Mouse (Mus musculus): ENCODE measurements around the gene Kalrn. TPM values are rescaled to one million over a fixed set of nuclear protein-coding genes. Genes with fewer than 3 reads are reported as not detected.
A peak's percentile ranks its signal among the peaks of the same experiment; 100 is the strongest.

The Kalrn gene
- polyA plus RNA-seq (2012; rRNA removed) (11.7 and 12.2 TPM in 2 replicates), polyA plus RNA-seq (2014; fragmentation: Nextera tagmentation; extraction: Ambion mirVana) (8.8 and 10.9 TPM in 2 replicates)

DNA sequence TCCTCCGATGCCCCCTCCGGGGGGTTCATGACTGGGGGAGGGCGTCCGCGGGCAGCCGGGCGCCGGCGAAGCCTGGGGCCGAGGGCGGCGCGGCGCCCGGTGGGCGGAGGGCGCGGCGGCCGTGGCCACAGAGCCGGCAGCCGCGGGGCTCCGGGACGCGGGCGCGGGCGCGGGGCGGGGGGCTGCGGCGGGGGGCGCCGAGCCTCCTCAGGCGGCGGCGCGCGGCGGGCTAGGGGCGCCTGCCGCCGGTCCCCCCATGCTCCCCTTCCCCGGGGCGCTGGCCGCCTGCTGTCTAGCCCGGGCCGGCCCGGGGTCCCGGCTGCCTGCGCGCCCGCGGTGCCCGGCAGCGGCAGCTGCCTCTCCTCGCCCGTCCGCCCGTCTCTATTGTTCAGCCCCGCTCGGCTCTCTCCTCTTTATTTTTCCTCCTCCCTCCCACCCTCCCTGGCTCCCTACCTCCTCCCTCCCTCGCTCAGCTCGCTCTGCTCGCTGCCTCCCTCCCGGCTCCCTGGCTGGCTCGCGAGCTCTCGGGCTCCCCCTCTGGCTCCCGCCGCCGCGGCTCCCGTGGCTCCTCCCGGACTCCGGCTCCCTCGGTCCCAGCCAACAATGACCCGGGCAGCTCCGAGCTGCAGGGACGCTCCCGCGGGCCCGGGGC, at the start of gene Kalrn:
Kalrn (minus strand) TSS at position 382 of the 652 bp plus-strand sequence.
- peak within 1 kb of the TSS; percentile 72 for H3K4me3 ChIP-seq (replicated peaks; ENCODE audit: low read length)
- DNase-seq (ENCODE audit: low spot score), result peak; percentile 87
- 2% methylated on average over 28 of the region's 84 CpGs for WGBS
- H3K4me1 ChIP-seq (ENCODE audit: control insufficient read depth, insufficient read depth, low read length), result peaks cover 8% of the 10 kb centered on the region; the same call in 1 of the 2 replicates
- no peak for TF ChIP-seq POLR2A (IDR thresholded peaks at IDR 0.05; ENCODE audit: borderline replicate concordance, extremely low read depth, insufficient read depth, insufficient read length)
- peak within 1 kb of the TSS; percentile 93 for H3K4me2 ChIP-seq (replicated peaks; ENCODE audit: low read depth, low read length, severe bottlenecking)
- H3K9me3 ChIP-seq (ENCODE audit: control insufficient read depth, low read length), result peaks cover 8% of the 10 kb centered on the region; the same call in 1 of the 2 replicates
- peak within 1 kb of the TSS; percentile 90 for H3K27ac ChIP-seq (replicated peaks; ENCODE audit: low read depth, low read length)
- H3K36me3 ChIP-seq (ENCODE audit: control insufficient read depth, insufficient read depth, low read length), result no peaks in the 10 kb centered on the region
- peak within 1 kb of the TSS; percentile 95 for H3K9ac ChIP-seq (ENCODE audit: low read depth, low read length, severe bottlenecking)
- peak; percentile 91 for ATAC-seq (ENCODE audit: low FRiP score, low read depth)
- H3K27me3 ChIP-seq (ENCODE audit: control insufficient read depth, insufficient read depth, low read length), result peaks cover 3% of the 10 kb centered on the region; the same call in 1 of the 2 replicates

DNA sequence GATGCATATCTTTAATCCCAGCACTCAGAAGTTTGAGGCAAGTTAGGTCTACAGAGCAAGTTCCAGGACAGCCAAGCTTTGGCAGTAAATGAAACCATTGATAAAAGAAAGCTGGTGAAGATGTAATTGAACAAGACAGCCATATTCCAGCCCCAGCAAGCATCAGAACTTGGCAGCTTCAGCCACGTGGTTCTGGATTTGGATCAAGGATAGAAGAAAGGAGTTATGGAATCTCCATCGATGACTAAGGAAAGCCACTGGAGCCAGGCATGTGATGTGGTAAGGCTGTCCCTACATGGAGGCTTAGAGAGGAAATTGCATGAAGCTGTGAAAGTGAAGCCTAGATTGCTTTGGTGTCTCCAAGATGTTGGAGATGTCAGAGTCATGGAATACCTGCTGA, 40.7 kb upstream of the Kalrn start:
- Histone ChIP-seq H3K4me2 (replicated peaks; ENCODE audit: low read depth, low read length, severe bottlenecking) (no peak overlapping the region), H3K36me3 (ENCODE audit: control insufficient read depth, insufficient read depth, low read length) (no peaks in the 10 kb centered on the region), H3K4me1 (ENCODE audit: control insufficient read depth, insufficient read depth, low read length) (no peaks in the 10 kb centered on the region), H3K9me3 (ENCODE audit: control insufficient read depth, low read length) (0 out of 2 replicates have a peak, but pooled peaks cover 2% of the 10 kb centered on the region), H3K27me3 (ENCODE audit: control insufficient read depth, insufficient read depth, low read length) (no peaks in the 10 kb centered on the region), H3K4me3 (replicated peaks; ENCODE audit: low read length) (no peak overlapping the region), H3K27ac (replicated peaks; ENCODE audit: low read depth, low read length) (no peak overlapping the region), H3K9ac (ENCODE audit: low read depth, low read length, severe bottlenecking) (no peak overlapping the region)
- DNase-seq (ENCODE audit: low spot score), result no peak
- ATAC-seq (ENCODE audit: low FRiP score, low read depth), result no peak
- no peak for TF ChIP-seq POLR2A (IDR thresholded peaks at IDR 0.05; ENCODE audit: borderline replicate concordance, extremely low read depth, insufficient read depth, insufficient read length)
- 77% methylated on average over 2 of the region's 2 CpGs for WGBS

DNA sequence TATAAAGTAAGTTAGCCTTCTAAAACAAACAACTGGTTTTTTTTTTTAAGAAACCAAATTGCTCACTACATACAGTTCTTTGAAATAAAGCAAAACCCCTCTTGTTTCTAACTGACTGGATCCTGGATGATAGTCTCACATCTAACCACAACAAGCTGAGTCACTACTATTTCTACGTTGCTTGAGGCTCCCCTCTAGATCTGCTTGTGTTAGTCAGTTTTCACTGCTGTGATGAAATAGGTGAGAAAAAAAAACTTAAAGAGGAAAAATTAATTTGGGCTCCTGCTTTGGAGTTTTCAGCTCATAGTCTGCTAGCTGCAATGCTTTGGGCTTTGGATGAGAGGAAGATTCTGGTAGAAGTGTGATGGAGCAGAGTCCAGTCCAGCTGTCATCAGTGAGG, 36.8 kb upstream of the Kalrn start:
- no peaks in the 10 kb centered on the region for H3K9me3 ChIP-seq (ENCODE audit: control insufficient read depth, low read length)
- H3K4me1 ChIP-seq (ENCODE audit: control insufficient read depth, insufficient read depth, low read length), result peaks cover 3% of the 10 kb centered on the region; the same call in 1 of the 2 replicates
- no peak overlapping the region for H3K4me2 ChIP-seq (replicated peaks; ENCODE audit: low read depth, low read length, severe bottlenecking)
- H3K36me3 ChIP-seq (ENCODE audit: control insufficient read depth, insufficient read depth, low read length), result no peaks in the 10 kb centered on the region
- WGBS, result 74% methylated on average over 1 of the region's 1 CpGs
- no peak overlapping the region for H3K4me3 ChIP-seq (replicated peaks; ENCODE audit: low read length)
- TF ChIP-seq POLR2A (IDR thresholded peaks at IDR 0.05; ENCODE audit: borderline replicate concordance, extremely low read depth, insufficient read depth, insufficient read length), result no peak
- DNase-seq (ENCODE audit: low spot score) (no peak), ATAC-seq (ENCODE audit: low FRiP score, low read depth) (no peak)
- H3K27ac ChIP-seq (replicated peaks; ENCODE audit: low read depth, low read length), result no peak overlapping the region
- no peaks in the 10 kb centered on the region for H3K27me3 ChIP-seq (ENCODE audit: control insufficient read depth, insufficient read depth, low read length)
- H3K9ac ChIP-seq (ENCODE audit: low read depth, low read length, severe bottlenecking), result no peak overlapping the region

DNA sequence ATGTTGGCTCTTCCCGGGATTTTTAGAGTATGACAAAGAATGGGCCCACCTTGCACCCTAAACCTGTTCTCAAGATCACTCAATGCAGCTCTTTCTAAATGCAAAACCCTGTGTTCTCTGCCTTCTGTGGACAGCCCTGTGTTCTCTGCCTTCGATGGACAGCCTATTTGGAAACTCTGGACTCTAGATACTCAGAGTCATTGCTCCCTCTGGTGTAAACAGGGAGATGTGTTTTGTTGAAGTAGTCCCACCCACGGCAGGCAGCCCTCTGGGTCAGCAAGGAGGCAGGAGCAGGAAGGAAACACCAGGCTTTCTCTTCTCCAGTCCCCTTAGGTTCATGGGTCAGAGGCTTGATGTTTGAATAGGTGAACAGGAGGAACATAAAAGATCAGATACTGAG, 32.3 kb upstream of the Kalrn start:
- Histone ChIP-seq H3K9ac (ENCODE audit: low read depth, low read length, severe bottlenecking) (no peak overlapping the region), H3K4me2 (replicated peaks; ENCODE audit: low read depth, low read length, severe bottlenecking) (no peak overlapping the region), H3K27me3 (ENCODE audit: control insufficient read depth, insufficient read depth, low read length) (no peaks in the 10 kb centered on the region), H3K27ac (replicated peaks; ENCODE audit: low read depth, low read length) (no peak overlapping the region), H3K36me3 (ENCODE audit: control insufficient read depth, insufficient read depth, low read length) (no peaks in the 10 kb centered on the region), H3K4me3 (replicated peaks; ENCODE audit: low read length) (no peak overlapping the region), H3K9me3 (ENCODE audit: control insufficient read depth, low read length) (no peaks in the 10 kb centered on the region), H3K4me1 (ENCODE audit: control insufficient read depth, insufficient read depth, low read length) (peaks cover 3% of the 10 kb centered on the region; the same call in 1 of the 2 replicates)
- ATAC-seq (ENCODE audit: low FRiP score, low read depth) (0 out of 2 replicates have a peak, but pooled peaks have one; percentile 41), DNase-seq (ENCODE audit: low spot score) (peak; percentile 15)
- TF ChIP-seq POLR2A (IDR thresholded peaks at IDR 0.05; ENCODE audit: borderline replicate concordance, extremely low read depth, insufficient read depth, insufficient read length), result no peak
- WGBS, result 33% methylated on average over 3 of the region's 3 CpGs

DNA sequence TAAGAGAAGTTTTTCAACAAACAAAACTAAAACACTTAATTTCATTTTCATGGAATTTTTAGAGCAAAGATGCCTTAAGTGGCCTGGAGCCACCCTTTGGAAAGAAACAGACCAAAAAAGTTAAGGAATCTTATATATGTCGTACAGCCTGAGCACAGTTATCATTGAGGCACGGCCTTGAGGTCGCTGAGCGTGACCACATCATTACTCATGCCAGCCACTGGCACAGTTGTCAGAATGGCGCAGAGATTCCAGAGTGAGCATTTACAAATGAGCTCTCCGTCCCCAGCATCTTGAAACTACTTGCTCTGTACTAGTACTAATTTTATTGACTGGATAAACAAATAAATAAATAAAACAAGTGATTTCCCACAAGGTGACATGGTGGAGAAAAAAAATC, 30.5 kb upstream of the Kalrn start:
- no peak overlapping the region for H3K4me3 ChIP-seq (replicated peaks; ENCODE audit: low read length)
- no peak for ATAC-seq (ENCODE audit: low FRiP score, low read depth)
- no peak overlapping the region for H3K4me2 ChIP-seq (replicated peaks; ENCODE audit: low read depth, low read length, severe bottlenecking)
- no peak overlapping the region for H3K9ac ChIP-seq (ENCODE audit: low read depth, low read length, severe bottlenecking)
- H3K27me3 ChIP-seq (ENCODE audit: control insufficient read depth, insufficient read depth, low read length), result no peaks in the 10 kb centered on the region
- H3K4me1 ChIP-seq (ENCODE audit: control insufficient read depth, insufficient read depth, low read length), result peaks cover 3% of the 10 kb centered on the region; the same call in 1 of the 2 replicates
- no peak for DNase-seq (ENCODE audit: low spot score)
- no peak for TF ChIP-seq POLR2A (IDR thresholded peaks at IDR 0.05; ENCODE audit: borderline replicate concordance, extremely low read depth, insufficient read depth, insufficient read length)
- no peak overlapping the region for H3K27ac ChIP-seq (replicated peaks; ENCODE audit: low read depth, low read length)
- no peaks in the 10 kb centered on the region for H3K36me3 ChIP-seq (ENCODE audit: control insufficient read depth, insufficient read depth, low read length)
- 61% methylated on average over 6 of the region's 6 CpGs for WGBS
- H3K9me3 ChIP-seq (ENCODE audit: control insufficient read depth, low read length), result no peaks in the 10 kb centered on the region

Data from limb, embryonic 14.5 days (tissue).